Mouse (Mus musculus): ENCODE measurements around the gene Cyp2d12. TPM values are rescaled to one million over a fixed set of nuclear protein-coding genes. Genes with fewer than 3 reads are reported as not detected.
"Not testable (repeated sequence)": the region's sequence is repeated elsewhere in the genome, so short reads cannot be mapped to it uniquely, and the experiment has no call there.

Gene Cyp2d12
- not detected in 2 replicates for polyA plus RNA-seq (2014; fragmentation: Nextera tagmentation; extraction: Ambion mirVana)

GRCm38 (mm10) chr15:82554531-82555230 is at the start of gene Cyp2d12:
Cyp2d12 (plus strand) TSS chr15:82555072.
- no peak for ATAC-seq (replicated peaks; ENCODE audit: insufficient number of reproducible peaks, low FRiP score, low TSS enrichment)
- WGBS (ENCODE audit: insufficient replicate concordance) = 68% methylated on average over 7 of the region's 7 CpGs
- no peak within 1 kb of the TSS for H3K9ac ChIP-seq (ENCODE audit: low read depth, low read length)

GRCm38 (mm10) chr15:82506971-82507370 is 47.9 kb upstream of the Cyp2d12 start:
- WGBS (ENCODE audit: insufficient replicate concordance) = 64% methylated on average over 3 of the region's 3 CpGs
- no peak overlapping the region for H3K4me3 ChIP-seq (ENCODE audit: low read depth, low read length)

More at GRCm38 (mm10) chr15:82554531-82555230, at the start of gene Cyp2d12:
- Histone ChIP-seq H3K9me3 (replicated peaks; ENCODE audit: control insufficient read depth, low read length) (0 out of 2 replicates have a peak, but pooled peaks cover 3% of the 10 kb centered on the region), H3K36me3 (ENCODE audit: control insufficient read depth, insufficient read depth, low read length) (no peaks in the 10 kb centered on the region), H3K27ac (ENCODE audit: low read depth, low read length) (no peak within 1 kb of the TSS), H3K27me3 (ENCODE audit: control insufficient read depth, insufficient read depth, low read length) (no peaks in the 10 kb centered on the region), H3K4me1 (ENCODE audit: control insufficient read depth, insufficient read depth, low read length) (no peaks in the 10 kb centered on the region), H3K4me3 (ENCODE audit: low read depth, low read length) (no peak within 1 kb of the TSS), H3K4me2 (no peak within 1 kb of the TSS)

GRCm38 (mm10) chr15:82507740-82508139 is 47.1 kb upstream of the Cyp2d12 start:
- not testable (repeated sequence) for H3K36me3 ChIP-seq (ENCODE audit: control insufficient read depth, insufficient read depth, low read length); H3K27ac ChIP-seq (ENCODE audit: low read depth, low read length); H3K4me2 ChIP-seq; H3K4me3 ChIP-seq (ENCODE audit: low read depth, low read length); H3K9ac ChIP-seq (ENCODE audit: low read depth, low read length); ATAC-seq (replicated peaks; ENCODE audit: insufficient number of reproducible peaks, low FRiP score, low TSS enrichment); H3K27me3 ChIP-seq (ENCODE audit: control insufficient read depth, insufficient read depth, low read length); H3K4me1 ChIP-seq (ENCODE audit: control insufficient read depth, insufficient read depth, low read length); H3K9me3 ChIP-seq (replicated peaks; ENCODE audit: control insufficient read depth, low read length)
- 40% methylated on average over 4 of the region's 4 CpGs for WGBS (ENCODE audit: insufficient replicate concordance)

More at GRCm38 (mm10) chr15:82506971-82507370, 47.9 kb upstream of the Cyp2d12 start:
- H3K27ac ChIP-seq (ENCODE audit: low read depth, low read length) = no peak overlapping the region
- H3K36me3 ChIP-seq (ENCODE audit: control insufficient read depth, insufficient read depth, low read length) = no peaks in the 10 kb centered on the region
- H3K4me1 ChIP-seq (ENCODE audit: control insufficient read depth, insufficient read depth, low read length) = no peaks in the 10 kb centered on the region
- no peak overlapping the region for H3K4me2 ChIP-seq
- H3K9ac ChIP-seq (ENCODE audit: low read depth, low read length) = no peak overlapping the region
- H3K9me3 ChIP-seq (replicated peaks; ENCODE audit: control insufficient read depth, low read length) = peaks cover 5% of the 10 kb centered on the region; the same call in 1 of the 2 replicates
- H3K27me3 ChIP-seq (ENCODE audit: control insufficient read depth, insufficient read depth, low read length) = no peaks in the 10 kb centered on the region
- no peak for ATAC-seq (replicated peaks; ENCODE audit: insufficient number of reproducible peaks, low FRiP score, low TSS enrichment)

- H3K9ac ChIP-seq (ENCODE audit: low read depth, low read length); H3K4me2 ChIP-seq; ATAC-seq (replicated peaks; ENCODE audit: insufficient number of reproducible peaks, low FRiP score, low TSS enrichment); H3K27ac ChIP-seq (ENCODE audit: low read depth, low read length); H3K9me3 ChIP-seq (replicated peaks; ENCODE audit: control insufficient read depth, low read length); H3K4me1 ChIP-seq (ENCODE audit: control insufficient read depth, insufficient read depth, low read length); H3K27me3 ChIP-seq (ENCODE audit: control insufficient read depth, insufficient read depth, low read length); H3K36me3 ChIP-seq (ENCODE audit: control insufficient read depth, insufficient read depth, low read length); H3K4me3 ChIP-seq (ENCODE audit: low read depth, low read length): not testable (repeated sequence)
- WGBS (ENCODE audit: insufficient replicate concordance) = 77% methylated on average over 4 of the region's 4 CpGs
Observed at GRCm38 (mm10) chr15:82509495-82509894, 45.4 kb upstream of the Cyp2d12 start.

- H3K9me3 ChIP-seq (replicated peaks; ENCODE audit: control insufficient read depth, low read length); H3K36me3 ChIP-seq (ENCODE audit: control insufficient read depth, insufficient read depth, low read length); H3K9ac ChIP-seq (ENCODE audit: low read depth, low read length); H3K4me3 ChIP-seq (ENCODE audit: low read depth, low read length); H3K27me3 ChIP-seq (ENCODE audit: control insufficient read depth, insufficient read depth, low read length); H3K27ac ChIP-seq (ENCODE audit: low read depth, low read length); ATAC-seq (replicated peaks; ENCODE audit: insufficient number of reproducible peaks, low FRiP score, low TSS enrichment); H3K4me2 ChIP-seq; H3K4me1 ChIP-seq (ENCODE audit: control insufficient read depth, insufficient read depth, low read length): not testable (repeated sequence)
Observed at GRCm38 (mm10) chr15:82510500-82510899, 44.4 kb upstream of the Cyp2d12 start.

- 64% methylated on average over 2 of the region's 2 CpGs for WGBS (ENCODE audit: insufficient replicate concordance)
Observed at GRCm38 (mm10) chr15:82512111-82512510, 42.8 kb upstream of the Cyp2d12 start.

GRCm38 (mm10) chr15:82516174-82516573 is 38.7 kb upstream of the Cyp2d12 start:
- H3K36me3 ChIP-seq (ENCODE audit: control insufficient read depth, insufficient read depth, low read length); H3K4me2 ChIP-seq; ATAC-seq (replicated peaks; ENCODE audit: insufficient number of reproducible peaks, low FRiP score, low TSS enrichment); H3K9me3 ChIP-seq (replicated peaks; ENCODE audit: control insufficient read depth, low read length); H3K4me3 ChIP-seq (ENCODE audit: low read depth, low read length); H3K9ac ChIP-seq (ENCODE audit: low read depth, low read length); H3K27me3 ChIP-seq (ENCODE audit: control insufficient read depth, insufficient read depth, low read length); H3K27ac ChIP-seq (ENCODE audit: low read depth, low read length); H3K4me1 ChIP-seq (ENCODE audit: control insufficient read depth, insufficient read depth, low read length): not testable (repeated sequence)
- WGBS (ENCODE audit: insufficient replicate concordance) = 81% methylated on average over 23 of the region's 23 CpGs

More at GRCm38 (mm10) chr15:82512111-82512510, 42.8 kb upstream of the Cyp2d12 start:
- H3K9me3 ChIP-seq (replicated peaks; ENCODE audit: control insufficient read depth, low read length); H3K4me3 ChIP-seq (ENCODE audit: low read depth, low read length); H3K9ac ChIP-seq (ENCODE audit: low read depth, low read length); H3K4me2 ChIP-seq; H3K27ac ChIP-seq (ENCODE audit: low read depth, low read length); H3K36me3 ChIP-seq (ENCODE audit: control insufficient read depth, insufficient read depth, low read length); H3K4me1 ChIP-seq (ENCODE audit: control insufficient read depth, insufficient read depth, low read length); H3K27me3 ChIP-seq (ENCODE audit: control insufficient read depth, insufficient read depth, low read length); ATAC-seq (replicated peaks; ENCODE audit: insufficient number of reproducible peaks, low FRiP score, low TSS enrichment): not testable (repeated sequence)

GRCm38 (mm10) chr15:82527371-82527770 is 27.5 kb upstream of the Cyp2d12 start:
- ATAC-seq (replicated peaks; ENCODE audit: insufficient number of reproducible peaks, low FRiP score, low TSS enrichment); H3K9ac ChIP-seq (ENCODE audit: low read depth, low read length); H3K4me2 ChIP-seq; H3K4me3 ChIP-seq (ENCODE audit: low read depth, low read length); H3K9me3 ChIP-seq (replicated peaks; ENCODE audit: control insufficient read depth, low read length); H3K4me1 ChIP-seq (ENCODE audit: control insufficient read depth, insufficient read depth, low read length); H3K27ac ChIP-seq (ENCODE audit: low read depth, low read length); H3K36me3 ChIP-seq (ENCODE audit: control insufficient read depth, insufficient read depth, low read length); H3K27me3 ChIP-seq (ENCODE audit: control insufficient read depth, insufficient read depth, low read length): not testable (repeated sequence)
- 81% methylated on average over 6 of the region's 9 CpGs for WGBS (ENCODE audit: insufficient replicate concordance)

GRCm38 (mm10) chr15:82532721-82533120 is 22.2 kb upstream of the Cyp2d12 start:
- not testable (repeated sequence) for H3K4me1 ChIP-seq (ENCODE audit: control insufficient read depth, insufficient read depth, low read length); H3K27ac ChIP-seq (ENCODE audit: low read depth, low read length); H3K36me3 ChIP-seq (ENCODE audit: control insufficient read depth, insufficient read depth, low read length); H3K9ac ChIP-seq (ENCODE audit: low read depth, low read length); ATAC-seq (replicated peaks; ENCODE audit: insufficient number of reproducible peaks, low FRiP score, low TSS enrichment); H3K4me3 ChIP-seq (ENCODE audit: low read depth, low read length); H3K27me3 ChIP-seq (ENCODE audit: control insufficient read depth, insufficient read depth, low read length); H3K4me2 ChIP-seq; H3K9me3 ChIP-seq (replicated peaks; ENCODE audit: control insufficient read depth, low read length)
- 89% methylated on average over 3 of the region's 3 CpGs for WGBS (ENCODE audit: insufficient replicate concordance)

All from heart, embryonic 11.5 days (tissue).